Mouse (Mus musculus): ENCODE results near the gene Dmrtc2. TPM values are rescaled to one million over a fixed set of nuclear protein-coding genes. Genes with fewer than 3 reads are reported as not detected.

Gene Dmrtc2
- polyA plus RNA-seq, 1 experiment: not detected

GRCm38 (mm10) chr7:24919728-24920127 lies 49.9 kb downstream of the Dmrtc2 start:
- Histone ChIP-seq H3K27me3 (ENCODE audit: control insufficient read depth, insufficient read depth, insufficient read length) (no peaks in the 10 kb centered on the region), H3K36me3 (ENCODE audit: control insufficient read depth, insufficient read depth) (peaks cover 27% of the 10 kb centered on the region), H3K4me3 (ENCODE audit: insufficient read depth, poor library complexity, severe bottlenecking) (no peak overlapping the region), H3K79me2 (ENCODE audit: control insufficient read depth, insufficient read depth) (no peaks in the 10 kb centered on the region), H3K79me3 (ENCODE audit: low read depth) (no peaks in the 10 kb centered on the region), H3ac (ENCODE audit: control insufficient read depth, insufficient read length, low read depth) (no peak overlapping the region)
- no peak for TF ChIP-seq FOSL1 (IDR thresholded peaks at IDR 0.05; ENCODE audit: insufficient read depth, low read length, poor library complexity, severe bottlenecking)
- no peak for TF ChIP-seq CEBPB (IDR thresholded peaks at IDR 0.05; ENCODE audit: low read depth)
- no peak for TF ChIP-seq MYOD1 (IDR thresholded peaks at IDR 0.05; ENCODE audit: control insufficient read depth, insufficient read length, low read depth)
- TF ChIP-seq MYOG (IDR thresholded peaks at IDR 0.05; ENCODE audit: control insufficient read depth, extremely low read depth, insufficient read length): no peak
- no peak for TF ChIP-seq MAX (IDR thresholded peaks at IDR 0.05)
- no peak for TF ChIP-seq CTCF (IDR thresholded peaks at IDR 0.05; ENCODE audit: control insufficient read depth, insufficient read depth, insufficient read length)
- no peak for TF ChIP-seq USF1 (IDR thresholded peaks at IDR 0.05; ENCODE audit: low read depth)

Other genes with a start within 250 kb of the Dmrtc2 start
- gene Lypd3, start 233.5 kb upstream of the Dmrtc2 start, polyA plus RNA-seq (2012; fragmentation: generic; extraction: Trizol): not detected
- not detected for gene Tex101, start 193.4 kb upstream of the Dmrtc2 start, polyA plus RNA-seq (2012; fragmentation: generic; extraction: Trizol)
- gene BC049730, start 160.8 kb upstream of the Dmrtc2 start, polyA plus RNA-seq (2012; fragmentation: generic; extraction: Trizol): not detected
- gene Gm4763, start 143.1 kb upstream of the Dmrtc2 start, polyA plus RNA-seq (2012; fragmentation: generic; extraction: Trizol): not detected
- gene Cd177, start 109.7 kb upstream of the Dmrtc2 start, polyA plus RNA-seq (2012; fragmentation: generic; extraction: Trizol): not detected
- 0.04 TPM for gene Ceacam10, start 92.9 kb upstream of the Dmrtc2 start, polyA plus RNA-seq (2012; fragmentation: generic; extraction: Trizol)
- gene Gm9844, start 7.8 kb upstream of the Dmrtc2 start, polyA plus RNA-seq (2012; fragmentation: generic; extraction: Trizol): 25.5 TPM
- gene Lypd4, start 116 bp upstream of the Dmrtc2 start, polyA plus RNA-seq (2012; fragmentation: generic; extraction: Trizol): not detected
- gene Rps19, start 14.3 kb downstream of the Dmrtc2 start, polyA plus RNA-seq (2012; fragmentation: generic; extraction: Trizol): 3,185 TPM
- gene Cd79a, start 27.3 kb downstream of the Dmrtc2 start, polyA plus RNA-seq (2012; fragmentation: generic; extraction: Trizol): 0.09 TPM
- gene Arhgef1, start 32.9 kb downstream of the Dmrtc2 start, polyA plus RNA-seq (2012; fragmentation: generic; extraction: Trizol): 84.4 TPM
- not detected for gene Gm4881, start 74.4 kb downstream of the Dmrtc2 start, polyA plus RNA-seq (2012; fragmentation: generic; extraction: Trizol)
- 208 TPM for gene Rabac1, start 102.7 kb downstream of the Dmrtc2 start, polyA plus RNA-seq (2012; fragmentation: generic; extraction: Trizol)
- gene Atp1a3, start 135.9 kb downstream of the Dmrtc2 start, polyA plus RNA-seq (2012; fragmentation: generic; extraction: Trizol): 0.22 TPM
- 9.8 TPM for gene Grik5, start 202.3 kb downstream of the Dmrtc2 start, polyA plus RNA-seq (2012; fragmentation: generic; extraction: Trizol)
- gene Zfp574, start 202.5 kb downstream of the Dmrtc2 start, polyA plus RNA-seq (2012; fragmentation: generic; extraction: Trizol): 15.5 TPM

Data from C2C12 (cell line).